Mouse (Mus musculus) midbrain, embryonic 15.5 days (tissue): ENCODE data around the gene Hpse2. TPM values are rescaled to one million over a fixed set of nuclear protein-coding genes. Genes with fewer than 3 reads are reported as not detected.

Source experiments
- ATAC-seq: fragments of 200-750 bp; cut with Nextera tagmentation; replicated peaks from 2 replicates; pipeline ENCODE4 v1.8.0; 2017; ENCODE audit warnings: moderate TSS enrichment
- H3K27ac ChIP-seq: fragments of 300-500 bp; sonication (generic); 2 replicates; pipeline ENCODE4 v1.5.1; 2015; ENCODE audit warnings: mild to moderate bottlenecking, inconsistent platforms
- H3K27me3 ChIP-seq: fragments of 300-500 bp; sonication (generic); replicated peaks from 2 replicates; pipeline ENCODE4 v1.6.1; 2015; ENCODE audit warnings: inconsistent platforms
- H3K36me3 ChIP-seq: fragments of 300-500 bp; sonication (generic); replicated peaks from 2 replicates; pipeline ENCODE4 v1.6.1; 2015; ENCODE audit warnings: inconsistent platforms
- H3K4me1 ChIP-seq: fragments of 300-500 bp; sonication (generic); 2 replicates; pipeline ENCODE4 v1.6.1; 2015; ENCODE audit warnings: inconsistent platforms
- H3K4me2 ChIP-seq: fragments of 300-500 bp; sonication (generic); 2 replicates; pipeline ENCODE4 v1.6.1; 2015; ENCODE audit warnings: inconsistent platforms, mild to moderate bottlenecking, moderate library complexity
- H3K4me3 ChIP-seq: fragments of 300-500 bp; sonication (generic); 2 replicates; pipeline ENCODE4 v1.5.1; 2015; ENCODE audit warnings: mild to moderate bottlenecking, inconsistent platforms
- H3K9ac ChIP-seq: fragments of 300-500 bp; sonication (generic); 2 replicates; pipeline ENCODE4 v1.6.1; 2015; ENCODE audit warnings: mild to moderate bottlenecking, inconsistent platforms
- H3K9me3 ChIP-seq: fragments of 300-500 bp; sonication (generic); 2 replicates; pipeline ENCODE4 v1.6.1; 2016; ENCODE audit warnings: inconsistent platforms
- WGBS: fragments of 180-500 bp; shearing (Covaris S2); methylation state at CpG from one replicate; pipeline ENCODE4 v1.1.7; 2015; ENCODE audit warnings: mixed read lengths; 5-methylcytosine and 5-hydroxymethylcytosine counted together
- polyA plus RNA-seq: library from polyadenylated mRNA; unstranded; fragments of >200 nt; fragmentation: Nextera tagmentation; extraction: Ambion mirVana; gene quantifications from 2 replicates; pipeline ENCODE4 v1.2.1, GENCODE M21; 2015

The Hpse2 gene
- polyA plus RNA-seq, 1 experiment from 2014 or later = 0.18 TPM

DNA sequence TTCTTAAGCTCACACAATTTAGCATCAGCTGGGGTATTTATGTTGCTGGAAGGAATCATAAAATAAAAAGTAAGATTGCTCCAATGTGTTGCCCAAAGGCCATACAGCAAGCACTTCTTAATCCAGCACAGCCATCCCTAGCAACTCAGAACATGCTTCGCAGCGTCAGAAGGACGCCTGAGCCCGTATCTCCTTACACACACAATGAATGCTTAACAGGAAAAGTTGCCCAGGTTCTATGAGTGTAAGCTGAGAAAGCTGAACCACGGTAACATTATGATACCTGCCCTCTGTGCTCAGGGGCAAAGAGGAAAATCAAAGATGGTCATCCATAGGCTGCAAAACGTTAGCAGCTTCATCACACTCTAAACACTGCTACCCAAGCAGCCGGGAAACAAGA lies 241.3 kb downstream of the Hpse2 start:
- Histone ChIP-seq H3K27me3 (no peaks in the 10 kb centered on the region), H3K4me2 (no peak overlapping the region), H3K27ac (no peak overlapping the region), H3K9ac (no peak overlapping the region), H3K9me3 (no peaks in the 10 kb centered on the region), H3K4me1 (no peaks in the 10 kb centered on the region), H3K36me3 (no peaks in the 10 kb centered on the region), H3K4me3 (no peak overlapping the region)
- no peak for ATAC-seq
- WGBS = 74% methylated on average over 7 of the region's 7 CpGs

GRCm38 (mm10) chr19:43141646-43142045 lies 246.5 kb downstream of the Hpse2 start:
- H3K36me3 ChIP-seq = no peaks in the 10 kb centered on the region
- WGBS = 84% methylated on average over 3 of the region's 3 CpGs
- no peak overlapping the region for H3K9ac ChIP-seq
- H3K4me3 ChIP-seq = no peak overlapping the region
- no peak overlapping the region for H3K4me2 ChIP-seq
- no peak for ATAC-seq
- no peaks in the 10 kb centered on the region for H3K4me1 ChIP-seq
- no peaks in the 10 kb centered on the region for H3K27me3 ChIP-seq
- no peak overlapping the region for H3K27ac ChIP-seq
- H3K9me3 ChIP-seq = no peaks in the 10 kb centered on the region

- no peaks in the 10 kb centered on the region for H3K27me3 ChIP-seq
- no peak for ATAC-seq
- no peak overlapping the region for H3K9ac ChIP-seq
- peaks cover 3% of the 10 kb centered on the region; the same call in 1 of the 2 replicates for H3K9me3 ChIP-seq
- no peak overlapping the region for H3K4me3 ChIP-seq
- no peaks in the 10 kb centered on the region for H3K36me3 ChIP-seq
- H3K4me2 ChIP-seq = no peak overlapping the region
- 97% methylated on average over 4 of the region's 4 CpGs for WGBS
- no peaks in the 10 kb centered on the region for H3K4me1 ChIP-seq
- no peak overlapping the region for H3K27ac ChIP-seq
These were observed 278.4 kb downstream of the Hpse2 start for GRCm38 (mm10) chr19:43109796-43110195.

GRCm38 (mm10) chr19:43096915-43097314 lies 291.2 kb downstream of the Hpse2 start:
- Histone ChIP-seq H3K27me3 (no peaks in the 10 kb centered on the region), H3K36me3 (no peaks in the 10 kb centered on the region), H3K4me3 (no peak overlapping the region), H3K9me3 (no peaks in the 10 kb centered on the region), H3K4me2 (no peak overlapping the region), H3K4me1 (no peaks in the 10 kb centered on the region), H3K9ac (no peak overlapping the region), H3K27ac (no peak overlapping the region)
- WGBS = 87% methylated on average over 2 of the region's 2 CpGs
- no peak for ATAC-seq

DNA sequence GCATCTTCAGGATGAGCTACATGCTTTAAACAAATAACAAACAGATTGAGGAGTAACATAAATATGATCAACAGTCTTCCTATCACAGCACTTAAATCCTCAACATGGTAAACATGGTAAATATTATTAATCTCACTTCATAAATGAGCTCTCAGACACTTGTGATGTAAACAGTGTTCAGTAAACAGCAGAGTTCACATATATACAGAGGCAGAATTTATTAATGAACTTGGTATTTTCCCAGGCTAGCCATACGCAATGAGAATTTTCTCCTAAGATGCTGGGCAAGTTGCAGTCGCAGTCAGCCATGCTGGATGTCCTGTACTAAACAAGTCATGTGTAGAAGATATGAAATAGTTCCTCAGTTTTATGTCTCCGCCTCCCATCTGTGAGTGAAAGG lies 300.9 kb downstream of the Hpse2 start:
- H3K4me2 ChIP-seq = no peak overlapping the region
- WGBS = 91% methylated on average over 3 of the region's 3 CpGs
- no peak overlapping the region for H3K4me3 ChIP-seq
- no peaks in the 10 kb centered on the region for H3K27me3 ChIP-seq
- no peaks in the 10 kb centered on the region for H3K9me3 ChIP-seq
- no peaks in the 10 kb centered on the region for H3K36me3 ChIP-seq
- no peak overlapping the region for H3K27ac ChIP-seq
- H3K9ac ChIP-seq = no peak overlapping the region
- H3K4me1 ChIP-seq = no peaks in the 10 kb centered on the region
- ATAC-seq = no peak

DNA sequence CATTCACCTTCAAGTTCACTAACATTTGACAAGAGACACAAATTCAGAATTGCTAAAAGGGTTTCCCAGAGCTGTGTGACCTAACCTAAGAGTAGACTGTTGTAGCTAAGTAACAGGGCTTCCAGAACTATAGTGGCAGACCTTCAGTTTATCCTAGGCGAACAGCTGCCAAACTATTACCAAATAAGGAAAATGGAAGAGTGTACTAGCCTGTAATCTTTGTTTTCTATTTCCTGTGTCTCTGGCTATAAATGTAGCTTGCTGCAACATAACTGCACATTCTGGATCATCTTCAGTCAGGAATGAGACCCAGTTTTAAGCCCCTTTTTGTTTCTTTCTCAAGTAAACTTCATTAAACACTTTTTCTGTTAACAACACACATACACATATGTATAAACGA lies 324.0 kb downstream of the Hpse2 start:
- no peak overlapping the region for H3K9ac ChIP-seq
- no peak for ATAC-seq
- no peaks in the 10 kb centered on the region for H3K27me3 ChIP-seq
- no peaks in the 10 kb centered on the region for H3K4me1 ChIP-seq
- no peak overlapping the region for H3K4me3 ChIP-seq
- no peaks in the 10 kb centered on the region for H3K36me3 ChIP-seq
- no peak overlapping the region for H3K27ac ChIP-seq
- 82% methylated on average over 2 of the region's 2 CpGs for WGBS
- H3K4me2 ChIP-seq = no peak overlapping the region
- H3K9me3 ChIP-seq = no peaks in the 10 kb centered on the region

DNA sequence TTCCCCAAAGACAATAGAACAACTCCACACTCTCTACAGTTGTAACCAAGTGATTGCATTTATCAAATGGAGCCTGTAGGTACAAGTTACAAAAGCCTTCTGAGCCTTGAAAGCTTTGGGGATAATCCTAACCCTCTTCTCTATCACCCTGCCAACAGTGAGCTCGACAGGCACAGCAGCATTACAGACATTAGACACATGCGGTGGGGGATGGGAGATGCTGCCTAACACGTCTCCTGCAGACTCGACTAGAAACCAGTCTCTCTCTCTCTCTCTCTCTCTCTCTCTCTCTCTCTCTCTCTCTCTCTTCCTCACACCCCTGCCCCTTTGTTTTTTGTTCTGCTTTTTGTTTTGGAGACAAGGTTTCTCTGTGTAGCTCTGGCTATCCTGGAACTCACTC lies 343.6 kb downstream of the Hpse2 start:
- no peak for ATAC-seq
- WGBS = 24% methylated on average over 4 of the region's 4 CpGs
- H3K36me3 ChIP-seq = no peaks in the 10 kb centered on the region
- no peak overlapping the region for H3K9ac ChIP-seq
- no peaks in the 10 kb centered on the region for H3K27me3 ChIP-seq
- H3K4me1 ChIP-seq = 0 out of 2 replicates have a peak, but pooled peaks cover 3% of the 10 kb centered on the region
- no peak overlapping the region for H3K4me2 ChIP-seq
- H3K27ac ChIP-seq = no peak overlapping the region
- H3K4me3 ChIP-seq = no peak overlapping the region
- H3K9me3 ChIP-seq = no peaks in the 10 kb centered on the region

DNA sequence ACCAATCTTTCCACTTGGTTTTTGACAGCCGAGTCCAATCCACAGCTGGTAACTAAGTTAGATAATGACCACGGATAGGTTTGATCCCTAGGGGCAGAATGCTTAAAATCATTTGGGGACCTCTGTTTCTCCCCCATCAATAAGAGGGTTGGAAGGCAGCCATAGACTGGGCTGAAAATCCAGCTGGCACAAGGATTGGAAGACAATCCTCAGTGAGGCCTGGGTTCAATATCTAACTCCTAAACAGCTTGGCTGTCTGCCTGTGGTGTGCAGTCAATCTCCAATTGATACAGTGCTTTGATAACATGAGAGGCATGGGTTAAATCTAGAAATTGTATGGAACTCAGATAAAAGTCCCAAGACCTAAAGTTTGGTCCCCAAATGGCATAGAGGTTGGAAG lies 345.4 kb downstream of the Hpse2 start:
- 72% methylated on average over 2 of the region's 2 CpGs for WGBS
- Histone ChIP-seq H3K4me2 (no peak overlapping the region), H3K27ac (no peak overlapping the region), H3K36me3 (no peaks in the 10 kb centered on the region), H3K4me1 (0 out of 2 replicates have a peak, but pooled peaks cover 3% of the 10 kb centered on the region), H3K4me3 (no peak overlapping the region), H3K9me3 (no peaks in the 10 kb centered on the region), H3K9ac (no peak overlapping the region), H3K27me3 (no peaks in the 10 kb centered on the region)
- ATAC-seq = no peak

GRCm38 (mm10) chr19:43042211-43042610 lies 345.9 kb downstream of the Hpse2 start:
- 83% methylated on average over 2 of the region's 2 CpGs for WGBS
- no peak overlapping the region for H3K4me2 ChIP-seq
- ATAC-seq = no peak
- no peak overlapping the region for H3K4me3 ChIP-seq
- H3K27me3 ChIP-seq = no peaks in the 10 kb centered on the region
- no peak overlapping the region for H3K27ac ChIP-seq
- no peaks in the 10 kb centered on the region for H3K36me3 ChIP-seq
- H3K9me3 ChIP-seq = no peaks in the 10 kb centered on the region
- H3K4me1 ChIP-seq = 0 out of 2 replicates have a peak, but pooled peaks cover 3% of the 10 kb centered on the region
- no peak overlapping the region for H3K9ac ChIP-seq

DNA sequence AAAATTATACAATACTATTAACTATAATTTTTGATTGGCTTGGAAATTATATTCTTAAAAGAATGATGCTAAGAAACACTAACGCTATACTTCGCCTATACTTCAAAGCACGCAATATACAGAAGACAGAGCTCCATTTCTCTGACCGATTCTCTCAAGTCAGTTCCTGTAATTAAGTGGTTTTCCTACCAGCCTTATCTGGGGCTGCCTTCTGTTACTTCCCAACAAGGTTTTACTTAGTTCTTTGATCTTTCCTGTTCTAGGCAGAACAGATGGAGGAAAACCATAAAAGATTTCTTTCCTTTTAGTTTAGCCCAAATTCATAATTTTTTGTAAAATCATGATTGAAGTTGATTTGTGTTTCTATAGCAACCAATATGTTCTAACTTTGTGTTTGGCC lies 351.8 kb downstream of the Hpse2 start:
- ATAC-seq = no peak
- H3K4me2 ChIP-seq = no peak overlapping the region
- H3K27me3 ChIP-seq = no peaks in the 10 kb centered on the region
- no peaks in the 10 kb centered on the region for H3K9me3 ChIP-seq
- H3K27ac ChIP-seq = no peak overlapping the region
- WGBS = 85% methylated on average over 4 of the region's 4 CpGs
- H3K9ac ChIP-seq = no peak overlapping the region
- no peaks in the 10 kb centered on the region for H3K36me3 ChIP-seq
- H3K4me1 ChIP-seq = no peaks in the 10 kb centered on the region
- no peak overlapping the region for H3K4me3 ChIP-seq

- no peak for ATAC-seq
- H3K27me3 ChIP-seq = no peaks in the 10 kb centered on the region
- no peaks in the 10 kb centered on the region for H3K9me3 ChIP-seq
- no peak overlapping the region for H3K4me3 ChIP-seq
- 33% methylated on average over 4 of the region's 4 CpGs for WGBS
- no peaks in the 10 kb centered on the region for H3K36me3 ChIP-seq
- H3K27ac ChIP-seq = no peak overlapping the region
- H3K4me1 ChIP-seq = no peaks in the 10 kb centered on the region
- H3K4me2 ChIP-seq = no peak overlapping the region
- H3K9ac ChIP-seq = no peak overlapping the region
These were observed 360.9 kb downstream of the Hpse2 start for GRCm38 (mm10) chr19:43027305-43027704.

- H3K27me3 ChIP-seq = no peaks in the 10 kb centered on the region
- no peaks in the 10 kb centered on the region for H3K36me3 ChIP-seq
- no peak overlapping the region for H3K27ac ChIP-seq
- H3K4me1 ChIP-seq = no peaks in the 10 kb centered on the region
- H3K4me3 ChIP-seq = no peak overlapping the region
- ATAC-seq = no peak
- no peak overlapping the region for H3K9ac ChIP-seq
- H3K9me3 ChIP-seq = no peaks in the 10 kb centered on the region
- no peak overlapping the region for H3K4me2 ChIP-seq
- WGBS = 92% methylated on average over 3 of the region's 3 CpGs
These were observed 365.5 kb downstream of the Hpse2 start for GRCm38 (mm10) chr19:43022611-43023173.

DNA sequence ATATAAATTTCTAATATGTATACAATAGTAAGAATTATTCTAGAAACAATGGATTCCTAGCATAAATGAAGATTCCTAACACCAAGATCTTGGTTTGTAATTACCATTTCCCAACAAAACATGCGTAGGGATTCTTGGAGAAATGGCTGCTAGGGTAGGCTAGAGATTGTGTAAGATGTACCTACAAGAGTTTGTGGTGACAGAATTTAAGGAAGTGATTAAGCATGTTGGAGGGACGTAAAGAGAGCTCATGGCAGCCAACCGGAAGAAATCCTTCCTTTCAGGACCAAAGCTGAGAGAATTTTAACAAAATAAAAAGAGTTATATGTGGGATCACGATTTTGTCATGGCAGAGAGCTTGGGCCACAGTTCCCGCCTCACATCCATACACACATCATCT lies 369.4 kb downstream of the Hpse2 start:
- H3K4me1 ChIP-seq = no peaks in the 10 kb centered on the region
- no peak overlapping the region for H3K4me2 ChIP-seq
- H3K27me3 ChIP-seq = no peaks in the 10 kb centered on the region
- no peak overlapping the region for H3K4me3 ChIP-seq
- ATAC-seq = no peak
- no peak overlapping the region for H3K27ac ChIP-seq
- 86% methylated on average over 5 of the region's 5 CpGs for WGBS
- no peaks in the 10 kb centered on the region for H3K9me3 ChIP-seq
- no peaks in the 10 kb centered on the region for H3K36me3 ChIP-seq
- no peak overlapping the region for H3K9ac ChIP-seq
